In the genomic region with DNA sequence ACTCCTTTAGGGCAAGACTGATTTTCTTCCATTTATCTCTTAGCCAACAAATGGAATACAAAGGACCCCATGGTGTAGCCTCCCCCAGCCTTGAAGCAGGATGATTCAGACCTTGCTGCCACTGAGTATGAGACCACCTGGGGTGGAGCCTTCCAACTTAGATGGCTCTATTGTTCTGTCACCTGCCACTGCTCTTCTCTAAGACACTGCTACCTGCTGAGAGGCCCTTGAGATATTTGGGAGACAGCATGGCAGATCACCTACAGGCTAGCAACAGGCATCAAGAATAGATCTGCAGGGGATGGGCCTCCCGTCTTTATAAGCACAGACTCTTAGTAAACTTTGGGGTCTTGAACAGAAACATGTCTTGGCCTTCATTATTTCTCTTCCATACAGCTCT, we compare ENCODE assay signal across 27 mouse cellular contexts.
"Had no signal": no experiment of that assay in that cellular context is flagged by ENCODE, and none has a peak within 500 bp of the region (broad histone marks: within the 10 kb centered on the region; RNA-seq: fewer than 3 reads in every experiment).

No protein-coding gene starts in this region.

- H3K4me1 ChIP-seq: heart, embryonic 13.5 days; heart, embryonic 15.5 days; hindbrain, embryonic 13.5 days; hindbrain, embryonic 15.5 days; kidney, embryonic 15.5 days; limb, embryonic 13.5 days; limb, embryonic 15.5 days; liver, embryonic 12.5 days had no signal

- DNase-seq: gastrocnemius, adult 2 months; gastrocnemius, postnatal 10 days; gastrocnemius, postnatal 25 days; heart, adult 18-20 months; heart, postnatal 14 days; heart, postnatal 36 days; kidney, adult 11 months; kidney, adult 2 months; kidney, adult 9 months; kidney, postnatal 14 days; kidney, postnatal 36 days; layer of hippocampus, adult 9-11 months; layer of hippocampus, postnatal 36 days; left cerebral cortex, postnatal 4 days had no signal

- H3K36me3 ChIP-seq: heart, embryonic 13.5 days; heart, embryonic 15.5 days; hindbrain, embryonic 13.5 days; hindbrain, embryonic 15.5 days; kidney, embryonic 15.5 days; limb, embryonic 13.5 days; limb, embryonic 15.5 days; liver, embryonic 12.5 days had no signal

- H3K27ac ChIP-seq: gastrocnemius, adult 2 months; heart, embryonic 13.5 days; heart, embryonic 15.5 days; hindbrain, embryonic 13.5 days; hindbrain, embryonic 15.5 days; hindbrain, postnatal 0 days; kidney, embryonic 15.5 days; kidney, postnatal 0 days; limb, embryonic 13.5 days; limb, embryonic 15.5 days; liver, embryonic 12.5 days; liver, embryonic 14.5 days had no signal

- H3K9ac ChIP-seq: heart, embryonic 13.5 days; heart, embryonic 15.5 days; hindbrain, embryonic 13.5 days; hindbrain, embryonic 15.5 days; kidney, embryonic 15.5 days; limb, embryonic 13.5 days; limb, embryonic 15.5 days; liver, embryonic 12.5 days; liver, embryonic 14.5 days had no signal

- H3K27me3 ChIP-seq: heart, embryonic 13.5 days; heart, embryonic 15.5 days; hindbrain, embryonic 13.5 days; hindbrain, embryonic 15.5 days; kidney, embryonic 15.5 days; limb, embryonic 13.5 days; limb, embryonic 15.5 days; liver, embryonic 12.5 days had no signal

- H3K4me2 ChIP-seq: heart, embryonic 11.5 days; heart, embryonic 13.5 days; heart, embryonic 15.5 days; hindbrain, embryonic 13.5 days; hindbrain, embryonic 15.5 days; kidney, embryonic 15.5 days; limb, embryonic 13.5 days; limb, embryonic 15.5 days; liver, embryonic 12.5 days had no signal

- H3K4me3 ChIP-seq: gastrocnemius, adult 2 months; heart, embryonic 13.5 days; heart, embryonic 15.5 days; hindbrain, embryonic 13.5 days; hindbrain, embryonic 15.5 days; kidney, embryonic 15.5 days; limb, embryonic 13.5 days; limb, embryonic 15.5 days; liver, embryonic 12.5 days had no signal

- ATAC-seq: hindbrain, postnatal 0 days; intestine, embryonic 16.5 days; liver, embryonic 12.5 days had no signal

- H3K9me3 ChIP-seq: heart, embryonic 13.5 days; heart, embryonic 15.5 days; hindbrain, embryonic 13.5 days; hindbrain, embryonic 15.5 days; kidney, embryonic 15.5 days; limb, embryonic 13.5 days; limb, embryonic 15.5 days; liver, embryonic 12.5 days had no signal
